Mouse (Mus musculus) testis, adult 10 weeks (tissue): Measurements from ENCODE around the gene Gm10273. TPM values are rescaled to one million over a fixed set of nuclear protein-coding genes. Genes with fewer than 3 reads are reported as not detected.

ENCODE experiments used
- polyA plus RNA-seq: library from polyadenylated mRNA; stranded (reverse); fragments of 350-450 nt; fragmentation: Illumina TruSeq; extraction: RNeasy Lipid Tissue Mini Kit (QIAGEN cat#74804); gene quantifications from one replicate; pipeline ENCODE4 v1.2.3, GENCODE M21; 2014; ENCODE audit warnings: low read depth, low replicate concordance

The Gm10273 gene
- polyA plus RNA-seq, result 10.6 TPM

GRCm38 (mm10) chr10:59395461-59395860 lies at the start of gene Gm10273:
Gene Gm10273 (plus strand): TSS chr10:59395632.

GRCm38 (mm10) chr10:59402899-59403792 lies 7.7 kb downstream of the Gm10273 start, which contains the start of gene Pla2g12b:
Gene Pla2g12b (plus strand): TSS chr10:59403660.

GRCm38 (mm10) chr10:59441735-59442134 lies 46.3 kb downstream of the Gm10273 start, which contains the start of gene Oit3:
Gene Oit3 (minus strand): TSS chr10:59441778.

Other genes starting within 250 kb of the Gm10273 start
- gene Sept10, start 173.8 kb upstream of the Gm10273 start, polyA plus RNA-seq, result 272 TPM
- 10.9 TPM for gene Sowahc, start 173.7 kb upstream of the Gm10273 start, polyA plus RNA-seq
- gene P4ha1, start 72.3 kb upstream of the Gm10273 start, polyA plus RNA-seq, result 16.7 TPM
- not detected for gene Pla2g12b, start 8.0 kb downstream of the Gm10273 start, polyA plus RNA-seq
- 0.73 TPM for gene Oit3, start 46.1 kb downstream of the Gm10273 start, polyA plus RNA-seq
- gene Gm10322, start 220.4 kb downstream of the Gm10273 start, polyA plus RNA-seq, result not detected
- gene Mcu, start 221.1 kb downstream of the Gm10273 start, polyA plus RNA-seq, result 23.2 TPM